Mouse (Mus musculus): ENCODE results near the gene Rnf145. TPM values are rescaled to one million over a fixed set of nuclear protein-coding genes. Genes with fewer than 3 reads are reported as not detected.

Gene Rnf145
- total RNA-seq (2022), result 10 to 100 TPM; 81.6 to 96.2 (median 89.6) TPM

- peak; percentile 58 for DNase-seq
Observed at GRCm38 (mm10) chr11:44518281-44519095, at the start of gene Rnf145. Gene Rnf145 (plus strand): TSS chr11:44518964.

GRCm38 (mm10) chr11:44469646-44470431 is 48.9 kb upstream of the Rnf145 start:
- DNase-seq, result no peak

GRCm38 (mm10) chr11:44470432-44471336 is 48.1 kb upstream of the Rnf145 start, which contains the start of gene Ublcp1:
Gene Ublcp1 (minus strand): TSS chr11:44470498.
- DNase-seq, result peak; percentile 92

DNA sequence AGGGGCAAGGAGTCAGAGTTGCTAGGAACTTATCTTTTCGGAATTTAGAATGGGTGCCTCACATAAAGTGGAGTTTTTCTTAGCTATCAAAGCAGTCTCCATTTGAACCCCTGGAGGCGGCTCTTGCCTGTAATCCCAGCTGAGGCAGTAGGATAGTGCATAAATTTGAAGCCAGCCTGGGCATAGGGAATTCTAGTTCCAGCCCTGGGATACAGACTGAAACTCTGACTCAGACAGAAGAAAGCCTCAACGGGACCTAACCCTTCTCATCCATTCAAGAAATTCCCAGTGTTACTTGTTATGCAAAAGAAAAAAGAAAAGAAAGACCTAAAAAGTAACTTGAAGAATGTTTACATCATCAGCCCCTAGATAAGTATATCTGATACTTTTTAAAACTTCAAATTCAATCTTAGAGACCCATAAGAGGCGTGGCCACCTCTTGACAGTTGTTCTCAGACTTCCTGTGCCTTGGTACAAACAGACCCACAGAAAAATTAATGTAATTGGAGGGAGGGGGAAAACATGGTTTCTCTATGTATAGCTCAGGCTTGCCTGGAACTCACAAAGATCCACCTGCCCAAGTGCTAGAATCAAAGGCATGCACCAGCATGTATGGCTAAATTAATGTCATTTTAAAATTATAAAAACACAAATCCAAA is 47.3 kb upstream of the Rnf145 start:
- no peak for DNase-seq

GRCm38 (mm10) chr11:44475467-44475866 is 43.3 kb upstream of the Rnf145 start:
- no peak for DNase-seq

- DNase-seq, result no peak
Observed at GRCm38 (mm10) chr11:44476445-44476844, 42.3 kb upstream of the Rnf145 start.

DNA sequence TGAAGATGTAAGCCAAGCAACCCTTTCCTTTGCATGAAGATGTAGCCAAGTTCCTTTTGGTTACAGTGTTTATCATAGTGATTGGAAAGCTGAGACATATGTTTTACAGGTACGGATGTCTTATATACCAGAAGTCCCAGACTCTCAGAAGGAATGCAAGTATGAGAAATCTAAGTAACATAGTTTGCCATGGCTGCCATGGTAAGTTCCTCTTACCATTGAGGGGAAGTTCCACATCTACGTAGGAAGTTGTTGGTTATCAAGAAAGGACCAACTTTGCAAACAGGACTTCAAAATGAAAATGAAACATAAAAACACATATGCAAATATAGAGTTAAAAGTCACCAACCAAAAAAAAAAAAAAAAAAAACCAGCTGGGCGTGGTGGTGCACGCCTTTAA is 40.4 kb upstream of the Rnf145 start:
- no peak for DNase-seq

DNA sequence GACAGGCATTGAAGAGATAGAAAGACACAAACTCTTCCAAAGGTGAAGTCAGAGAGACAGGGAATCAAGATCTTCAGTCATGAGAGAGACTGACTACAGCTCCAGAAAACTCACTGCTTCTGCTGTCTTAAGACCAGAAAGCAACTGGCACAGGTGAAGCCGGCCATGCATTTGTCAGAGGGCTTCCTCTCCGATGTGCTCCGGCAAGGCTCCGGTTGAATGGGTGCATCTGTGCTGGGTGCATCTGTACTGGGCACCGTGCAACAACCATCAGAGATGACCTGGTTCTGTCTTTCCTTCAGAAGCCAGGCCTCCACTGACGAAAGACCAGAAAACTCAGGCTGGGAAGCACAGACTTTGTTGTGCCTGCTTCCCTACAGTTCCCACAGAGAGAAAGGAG is 38.5 kb upstream of the Rnf145 start:
- DNase-seq, result no peak

- no peak for DNase-seq
Observed at GRCm38 (mm10) chr11:44485089-44485736, 33.6 kb upstream of the Rnf145 start.

DNA sequence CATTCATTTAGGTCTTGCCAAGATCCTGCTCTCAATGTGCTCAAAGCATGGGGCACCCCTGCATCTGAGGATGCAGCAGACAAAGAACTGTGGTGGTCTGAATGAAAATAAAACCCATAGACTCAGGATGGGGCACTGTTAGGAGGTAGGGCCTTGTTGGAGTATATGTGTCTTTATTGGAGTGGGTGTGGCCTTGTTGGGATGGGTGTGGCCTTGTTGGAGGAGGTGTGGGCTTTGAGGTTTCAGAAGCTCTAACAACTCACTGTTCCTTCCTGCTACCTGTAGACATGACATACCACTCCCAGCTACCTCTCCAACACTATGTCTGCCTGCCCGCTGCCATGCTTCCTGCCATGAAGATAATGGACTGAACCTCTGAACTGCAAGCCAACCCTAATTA is 29.6 kb upstream of the Rnf145 start:
- no peak for DNase-seq

GRCm38 (mm10) chr11:44494643-44495323 is 24.0 kb upstream of the Rnf145 start:
- no peak for DNase-seq

- no peak for DNase-seq
Observed at GRCm38 (mm10) chr11:44496217-44496616, 22.5 kb upstream of the Rnf145 start.

DNA sequence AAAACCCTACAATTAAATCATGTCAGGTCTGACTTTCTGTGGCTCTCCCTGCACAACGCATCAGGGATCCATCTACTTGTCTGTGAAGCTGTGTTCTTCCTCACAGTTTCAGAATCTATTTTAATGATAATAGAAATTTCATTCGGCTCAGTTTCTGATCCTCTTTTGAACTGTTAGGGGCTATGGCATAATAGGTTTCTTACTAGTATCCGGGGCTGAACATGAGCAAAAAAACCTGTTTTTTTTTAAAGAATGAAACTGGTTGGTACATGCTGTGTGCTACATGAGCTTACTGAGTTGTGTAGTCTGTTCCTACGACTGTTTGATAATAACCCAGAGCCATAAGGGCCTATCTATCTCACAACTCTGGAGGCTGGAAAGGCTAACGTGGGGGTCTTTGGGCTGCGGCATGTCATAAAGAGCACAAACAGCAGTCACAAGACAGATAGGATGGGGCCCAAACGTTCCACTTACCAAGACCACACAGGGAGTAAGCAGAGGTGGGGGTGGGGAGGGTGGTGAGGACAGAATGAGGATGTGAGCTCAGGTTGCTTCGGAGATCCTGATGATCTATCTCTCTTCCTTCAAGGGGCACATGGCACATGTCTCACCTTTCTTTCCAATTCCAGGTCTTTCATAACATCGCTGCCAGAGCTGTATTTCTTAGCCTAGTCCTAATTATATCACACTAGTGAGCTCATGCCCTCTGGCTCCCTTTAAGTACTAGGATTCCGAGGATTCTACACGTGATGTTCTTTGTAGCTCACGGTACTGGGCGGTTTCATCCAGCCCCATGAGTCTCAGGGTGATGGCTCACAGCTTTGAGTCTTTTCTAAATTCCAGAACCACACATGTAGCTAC is 20.1 kb upstream of the Rnf145 start:
- DNase-seq, result no peak

DNA sequence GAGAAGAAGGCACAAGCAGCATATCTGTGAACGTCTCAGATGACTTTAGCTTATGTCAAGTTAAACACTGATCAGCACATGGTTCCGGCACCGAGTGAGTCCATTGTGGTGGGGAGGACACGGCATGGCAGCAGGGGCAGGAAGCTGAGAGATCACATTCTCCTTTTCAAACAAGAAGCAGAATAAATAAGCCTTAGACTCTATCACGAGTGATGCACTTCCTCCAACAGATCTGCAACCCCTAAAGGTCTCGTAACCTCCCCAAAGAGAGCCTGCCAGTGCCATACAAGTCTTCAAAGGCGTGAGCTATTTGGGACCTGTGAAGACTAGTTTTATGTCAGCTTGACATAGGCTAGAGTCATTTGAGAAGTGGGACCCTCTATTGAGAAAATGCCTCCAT is 17.8 kb upstream of the Rnf145 start:
- no peak for DNase-seq

- DNase-seq, result no peak
Observed at GRCm38 (mm10) chr11:44501477-44501876, 17.3 kb upstream of the Rnf145 start.

GRCm38 (mm10) chr11:44502931-44503330 is 15.8 kb upstream of the Rnf145 start:
- DNase-seq, result no peak

- no peak for DNase-seq
Observed at GRCm38 (mm10) chr11:44504146-44504545, 14.6 kb upstream of the Rnf145 start.

DNA sequence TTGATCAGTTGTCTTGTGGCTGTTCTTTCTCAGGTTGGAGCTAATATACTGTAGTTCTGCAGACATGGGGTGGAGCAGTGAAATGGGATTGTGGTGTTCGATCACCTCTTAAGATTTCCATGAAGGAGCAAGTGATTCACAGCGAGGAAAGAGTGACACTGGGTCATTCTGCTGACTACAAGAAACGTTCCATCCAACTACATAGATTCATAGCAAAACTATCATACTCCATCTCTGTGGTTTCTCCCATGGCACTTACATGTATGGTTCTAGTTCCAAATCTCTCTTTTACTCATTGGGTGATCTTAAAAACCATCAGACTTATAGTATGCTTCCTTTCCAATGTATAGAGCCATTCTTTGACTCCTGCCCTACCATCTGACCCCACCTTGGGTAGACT is 14.0 kb upstream of the Rnf145 start:
- DNase-seq, result no peak

- DNase-seq, result no peak
Observed at GRCm38 (mm10) chr11:44508876-44509275, 9.9 kb upstream of the Rnf145 start.

GRCm38 (mm10) chr11:44509906-44510305 is 8.9 kb upstream of the Rnf145 start:
- DNase-seq, result no peak

All from adrenal gland, adult 8-10 months (tissue).